Mouse (Mus musculus) lung, postnatal 25 days (tissue): ENCODE measurements at regions not wholly inside any gene's neighbourhood (a gene's known extent, or its start where the extent isn't known, plus 50 kb on each side); places are given as distances from the start of the nearest gene placed in this dataset.

Experiments
- DNase-seq: peaks from one replicate; pipeline ENCODE4 v3.0.0; 2022; ENCODE audit warnings: low spot score

GRCm38 (mm10) chr6:96053476-96053875 lies 59.5 kb upstream of the Fam19a1 start:
- DNase-seq: no peak

- DNase-seq: no peak
These were observed 55.9 kb upstream of the Fam19a1 start for GRCm38 (mm10) chr6:96057011-96057410.

DNA sequence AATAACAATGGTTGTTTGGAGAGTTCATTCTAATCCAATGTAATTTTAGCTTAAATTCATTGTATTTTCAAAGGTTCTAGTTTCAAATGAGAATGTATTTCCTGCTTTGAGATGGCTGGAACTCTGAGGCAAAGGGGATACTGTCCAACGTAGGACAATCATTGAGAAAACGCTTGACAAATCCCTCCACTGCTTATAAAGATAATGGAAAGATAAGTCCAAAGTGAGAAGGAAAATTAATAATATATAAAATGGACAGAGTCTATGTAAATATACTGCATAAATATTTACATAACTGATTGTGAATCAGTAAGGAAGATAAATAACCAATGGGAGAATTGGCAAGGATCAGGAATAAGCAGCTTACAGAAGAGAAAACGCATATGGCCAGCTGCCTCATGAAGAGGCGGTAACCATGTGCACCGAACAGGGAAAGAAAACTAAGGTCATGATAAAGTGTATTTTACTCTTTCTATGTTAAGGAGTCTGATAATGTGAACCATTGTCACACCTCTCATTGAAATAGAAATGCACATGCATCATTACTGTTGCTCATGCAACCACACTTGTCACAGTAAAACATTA lies 55.3 kb upstream of the Fam19a1 start:
- DNase-seq: no peak

DNA sequence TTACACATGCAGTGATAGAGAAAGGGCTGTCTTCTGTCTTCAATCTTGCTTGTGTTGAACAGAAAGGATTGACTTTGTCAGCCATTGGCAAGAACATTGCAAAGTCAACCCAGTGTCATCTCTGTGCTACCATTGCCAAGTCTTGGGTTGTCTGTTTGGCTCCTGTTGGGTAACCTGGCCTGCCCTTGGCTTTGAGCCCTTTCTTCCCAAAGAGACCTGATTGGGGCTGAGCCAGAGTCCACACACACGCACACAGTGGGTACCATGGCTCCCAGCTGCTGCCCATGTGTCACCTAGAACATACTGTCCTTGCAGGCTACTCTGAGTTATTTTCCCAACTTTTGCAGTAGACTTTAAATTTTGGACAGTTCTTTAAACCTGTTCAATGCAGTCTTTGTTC lies 51.0 kb upstream of the Fam19a1 start:
- no peak for DNase-seq
